Mouse (Mus musculus): ENCODE measurements around the gene Cd164l2. TPM values are rescaled to one million over a fixed set of nuclear protein-coding genes. Genes with fewer than 3 reads are reported as not detected.

The Cd164l2 gene
- polyA plus RNA-seq (2015; fragmentation: Nextera tagmentation; extraction: Ambion mirVana), result 19.1 and 19.6 TPM in 2 replicates

DNA sequence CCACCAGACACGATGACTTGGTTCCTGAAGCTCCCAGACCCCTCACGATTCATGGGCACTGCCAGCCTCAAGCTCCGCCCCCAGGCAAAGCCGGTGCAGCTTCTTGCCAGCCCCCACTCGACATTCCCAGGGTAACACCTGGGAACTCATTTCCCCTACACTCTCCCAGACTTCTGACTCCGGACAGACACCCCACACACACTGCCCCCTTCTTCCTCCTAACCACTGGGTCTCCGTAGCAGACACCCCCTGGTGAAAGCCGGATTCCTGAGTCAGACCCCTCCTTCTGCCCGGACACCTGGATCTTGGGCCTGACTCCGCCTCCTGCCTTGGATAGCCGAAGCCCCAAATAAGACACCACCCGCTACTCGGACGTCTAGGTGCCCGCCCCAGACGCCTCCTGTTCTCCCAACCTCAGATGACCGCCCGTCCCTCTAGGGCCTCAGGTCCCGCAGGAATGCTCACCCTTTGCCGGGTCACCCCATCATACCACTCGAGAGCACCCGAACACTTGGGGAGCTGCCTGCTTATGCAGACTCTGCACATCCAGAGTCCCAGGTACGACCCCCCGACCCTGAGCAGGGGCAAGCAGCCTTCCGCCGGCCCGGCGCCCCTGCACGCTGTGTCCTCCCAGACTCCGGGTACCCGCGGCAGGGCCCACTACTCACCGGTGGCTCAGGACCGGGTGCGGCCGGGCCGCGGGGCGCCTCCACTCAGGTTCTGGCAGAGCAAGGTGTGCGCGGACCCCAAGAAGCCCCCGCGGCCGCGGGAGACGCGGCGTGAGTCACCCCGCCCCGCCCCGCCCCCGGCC, at the start of gene Cd164l2, which contains the start of gene Gpr3:
Gene Cd164l2 (plus strand): TSS at position 381 of the 811 bp plus-strand sequence.
Gene Gpr3 (minus strand): TSS at position 786 of the 811 bp plus-strand sequence.
- ATAC-seq (replicated peaks; ENCODE audit: low FRiP score, low read depth) (peak; percentile 8; the same call in 1 of the 2 replicates), DNase-seq (ENCODE audit: low spot score) (no peak)
- Histone ChIP-seq H3K36me3 (ENCODE audit: insufficient read depth, low read length) (no peaks in the 10 kb centered on the region), H3K27ac (no peak within 1 kb of the TSS), H3K9ac (ENCODE audit: low read depth, low read length) (peak within 1 kb of the TSS; percentile 60), H3K4me3 (replicated peaks; ENCODE audit: low read depth, low read length) (peak within 1 kb of the TSS; percentile 51), H3K9me3 (replicated peaks; ENCODE audit: low read length) (no peaks in the 10 kb centered on the region), H3K4me1 (replicated peaks; ENCODE audit: insufficient read depth, low read length) (peaks cover 12% of the 10 kb centered on the region; the same call in 1 of the 2 replicates), H3K4me2 (ENCODE audit: low read length) (peak within 1 kb of the TSS; percentile 99), H3K27me3 (ENCODE audit: insufficient read depth, low read length) (no peaks in the 10 kb centered on the region)
- no peak for TF ChIP-seq CTCF (IDR thresholded peaks at IDR 0.05; ENCODE audit: low read depth)
- WGBS, result 2% methylated on average over 51 of the region's 52 CpGs

DNA sequence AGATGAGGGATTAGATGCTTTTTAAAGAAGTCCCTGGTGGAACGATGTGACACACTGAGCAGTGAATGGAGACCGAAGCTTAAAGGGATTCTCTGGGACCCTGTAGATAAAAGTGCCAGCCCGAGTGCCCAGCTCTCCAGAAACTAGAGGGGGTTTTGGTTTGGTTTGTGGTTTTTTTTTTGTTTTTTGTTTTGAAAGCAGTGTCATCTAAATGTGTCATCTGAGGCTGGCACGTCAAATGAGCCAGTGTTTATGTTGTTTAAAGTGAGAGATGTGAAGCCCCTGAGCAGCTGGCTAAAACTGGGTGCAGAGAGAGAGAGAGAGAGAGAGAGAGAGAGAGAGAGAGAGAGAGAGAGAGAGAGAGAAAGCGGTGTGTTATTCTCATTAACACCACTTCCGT, 49.7 kb upstream of the Cd164l2 start:
- no peak for ATAC-seq (replicated peaks; ENCODE audit: low FRiP score, low read depth)
- no peak overlapping the region for H3K9ac ChIP-seq (ENCODE audit: low read depth, low read length)
- no peaks in the 10 kb centered on the region for H3K9me3 ChIP-seq (replicated peaks; ENCODE audit: low read length)
- peaks cover 5% of the 10 kb centered on the region; the same call in 1 of the 2 replicates for H3K36me3 ChIP-seq (ENCODE audit: insufficient read depth, low read length)
- 58% methylated on average over 6 of the region's 6 CpGs for WGBS
- no peak for DNase-seq (ENCODE audit: low spot score)
- no peak overlapping the region for H3K4me3 ChIP-seq (replicated peaks; ENCODE audit: low read depth, low read length)
- no peak for TF ChIP-seq CTCF (IDR thresholded peaks at IDR 0.05; ENCODE audit: low read depth)
- peaks cover 16% of the 10 kb centered on the region for H3K4me1 ChIP-seq (replicated peaks; ENCODE audit: insufficient read depth, low read length)
- H3K4me2 ChIP-seq (ENCODE audit: low read length), result no peak overlapping the region
- no peaks in the 10 kb centered on the region for H3K27me3 ChIP-seq (ENCODE audit: insufficient read depth, low read length)
- no peak overlapping the region for H3K27ac ChIP-seq

DNA sequence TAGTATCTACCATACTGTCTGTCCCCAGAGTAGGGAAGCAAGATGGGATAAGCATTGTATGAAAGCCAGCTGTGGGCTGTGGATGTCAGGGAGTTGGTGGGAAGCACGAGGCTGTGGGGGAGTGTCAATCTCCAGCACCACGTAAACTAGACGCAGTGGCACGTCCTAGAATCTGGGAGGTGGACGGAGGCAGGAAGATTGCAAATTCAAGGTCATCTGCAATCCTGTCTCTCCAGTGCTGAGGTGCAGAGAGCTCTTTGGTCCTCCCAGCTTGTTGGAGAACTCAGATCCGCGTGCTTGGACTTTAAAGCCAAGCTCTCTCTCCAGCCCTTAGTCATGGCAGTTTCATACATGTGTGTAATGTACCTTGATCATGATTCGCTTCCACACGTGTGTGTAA, 45.2 kb upstream of the Cd164l2 start:
- H3K27me3 ChIP-seq (ENCODE audit: insufficient read depth, low read length), result no peaks in the 10 kb centered on the region
- no peak for TF ChIP-seq CTCF (IDR thresholded peaks at IDR 0.05; ENCODE audit: low read depth)
- H3K9me3 ChIP-seq (replicated peaks; ENCODE audit: low read length), result no peaks in the 10 kb centered on the region
- ATAC-seq (replicated peaks; ENCODE audit: low FRiP score, low read depth) (no peak), DNase-seq (ENCODE audit: low spot score) (no peak)
- H3K4me3 ChIP-seq (replicated peaks; ENCODE audit: low read depth, low read length), result no peak overlapping the region
- 0 out of 2 replicates have a peak overlapping the region, but pooled peaks have one; percentile 36 for H3K27ac ChIP-seq
- 65% methylated on average over 9 of the region's 9 CpGs for WGBS
- no peak overlapping the region for H3K4me2 ChIP-seq (ENCODE audit: low read length)
- H3K36me3 ChIP-seq (ENCODE audit: insufficient read depth, low read length), result peaks cover 5% of the 10 kb centered on the region; the same call in 1 of the 2 replicates
- H3K4me1 ChIP-seq (replicated peaks; ENCODE audit: insufficient read depth, low read length), result no peaks in the 10 kb centered on the region; the same call in 1 of the 2 replicates
- no peak overlapping the region for H3K9ac ChIP-seq (ENCODE audit: low read depth, low read length)

DNA sequence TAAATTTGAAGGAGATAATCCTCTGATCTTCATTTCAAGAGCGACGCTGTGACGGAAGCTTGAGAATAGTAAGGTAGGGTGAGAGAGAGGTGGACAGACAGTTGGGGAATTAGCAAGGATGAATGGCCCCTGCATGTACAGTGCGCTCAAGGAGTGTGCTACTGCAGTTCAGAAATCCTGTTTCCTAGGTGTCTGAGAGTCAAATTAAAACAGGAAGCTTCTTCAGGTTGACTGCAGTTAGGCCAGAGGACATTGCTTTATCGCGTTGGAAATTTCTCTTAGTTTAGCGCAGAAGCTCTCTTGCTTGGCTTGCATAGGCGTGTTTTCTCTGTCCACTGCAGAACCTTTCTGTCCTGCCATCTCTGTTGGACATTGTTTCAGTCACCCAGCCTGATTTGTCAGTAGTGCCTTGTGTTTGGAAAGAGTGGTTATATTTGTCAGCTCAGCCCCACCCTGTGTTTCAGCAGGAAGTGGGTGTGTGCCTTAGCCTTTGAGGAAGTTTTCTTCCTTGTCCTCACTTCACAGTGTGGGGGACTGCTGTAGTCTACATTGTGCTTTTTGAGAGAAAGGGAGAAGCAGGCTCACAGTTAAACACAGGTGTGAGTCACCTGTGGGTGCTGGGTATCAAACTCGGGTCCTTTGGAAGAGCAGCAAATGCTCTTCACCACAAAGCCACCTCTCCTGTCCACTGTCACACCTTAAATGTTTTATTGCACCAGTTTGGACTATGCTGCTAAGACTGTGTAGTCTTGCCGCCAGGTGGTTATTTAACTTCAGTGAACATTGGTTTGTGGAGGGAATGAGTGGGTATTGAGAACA, 42.5 kb upstream of the Cd164l2 start:
- no peak overlapping the region for H3K4me2 ChIP-seq (ENCODE audit: low read length)
- WGBS, result 76% methylated on average over 10 of the region's 10 CpGs
- H3K4me1 ChIP-seq (replicated peaks; ENCODE audit: insufficient read depth, low read length), result peaks cover 5% of the 10 kb centered on the region; the same call in 1 of the 2 replicates
- H3K9me3 ChIP-seq (replicated peaks; ENCODE audit: low read length), result no peaks in the 10 kb centered on the region
- H3K9ac ChIP-seq (ENCODE audit: low read depth, low read length), result no peak overlapping the region
- DNase-seq (ENCODE audit: low spot score), result peak; percentile 48
- peak overlapping the region; percentile 42; the same call in 1 of the 2 replicates for H3K27ac ChIP-seq
- H3K27me3 ChIP-seq (ENCODE audit: insufficient read depth, low read length), result no peaks in the 10 kb centered on the region
- no peak overlapping the region for H3K4me3 ChIP-seq (replicated peaks; ENCODE audit: low read depth, low read length)
- no peak for ATAC-seq (replicated peaks; ENCODE audit: low FRiP score, low read depth)
- peaks cover 5% of the 10 kb centered on the region; the same call in 1 of the 2 replicates for H3K36me3 ChIP-seq (ENCODE audit: insufficient read depth, low read length)
- no peak for TF ChIP-seq CTCF (IDR thresholded peaks at IDR 0.05; ENCODE audit: low read depth)

DNA sequence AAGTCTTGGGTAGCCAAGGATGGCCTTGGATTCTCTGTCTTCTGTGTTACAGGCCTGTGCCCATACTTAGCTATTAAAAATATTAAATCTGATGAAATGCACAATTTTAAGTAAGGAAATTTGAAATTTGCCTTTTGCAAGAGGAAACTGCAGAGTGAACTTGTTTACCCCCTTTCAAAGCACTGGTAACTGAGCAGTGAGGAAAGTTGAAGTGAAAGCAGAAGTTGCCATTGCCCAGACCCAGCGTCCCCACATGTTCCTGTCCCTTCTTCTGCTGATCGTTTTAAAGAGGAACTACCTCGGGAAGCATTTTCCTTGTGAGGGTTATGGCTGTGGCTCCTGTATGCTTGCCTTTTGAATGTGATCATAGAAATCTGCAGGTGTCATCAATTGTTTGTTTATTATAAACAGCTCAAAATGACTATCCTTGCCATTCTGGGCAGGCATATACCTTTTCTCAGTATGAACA, 41.8 kb upstream of the Cd164l2 start:
- Histone ChIP-seq H3K4me1 (replicated peaks; ENCODE audit: insufficient read depth, low read length) (peaks cover 6% of the 10 kb centered on the region), H3K9ac (ENCODE audit: low read depth, low read length) (no peak overlapping the region), H3K4me3 (replicated peaks; ENCODE audit: low read depth, low read length) (no peak overlapping the region), H3K36me3 (ENCODE audit: insufficient read depth, low read length) (peaks cover 3% of the 10 kb centered on the region; the same call in 1 of the 2 replicates), H3K27me3 (ENCODE audit: insufficient read depth, low read length) (no peaks in the 10 kb centered on the region), H3K4me2 (ENCODE audit: low read length) (no peak overlapping the region), H3K27ac (peak overlapping the region; percentile 42; the same call in 1 of the 2 replicates), H3K9me3 (replicated peaks; ENCODE audit: low read length) (no peaks in the 10 kb centered on the region)
- no peak for DNase-seq (ENCODE audit: low spot score)
- TF ChIP-seq CTCF (IDR thresholded peaks at IDR 0.05; ENCODE audit: low read depth), result no peak
- ATAC-seq (replicated peaks; ENCODE audit: low FRiP score, low read depth), result no peak
- WGBS, result 72% methylated on average over 3 of the region's 3 CpGs

DNA sequence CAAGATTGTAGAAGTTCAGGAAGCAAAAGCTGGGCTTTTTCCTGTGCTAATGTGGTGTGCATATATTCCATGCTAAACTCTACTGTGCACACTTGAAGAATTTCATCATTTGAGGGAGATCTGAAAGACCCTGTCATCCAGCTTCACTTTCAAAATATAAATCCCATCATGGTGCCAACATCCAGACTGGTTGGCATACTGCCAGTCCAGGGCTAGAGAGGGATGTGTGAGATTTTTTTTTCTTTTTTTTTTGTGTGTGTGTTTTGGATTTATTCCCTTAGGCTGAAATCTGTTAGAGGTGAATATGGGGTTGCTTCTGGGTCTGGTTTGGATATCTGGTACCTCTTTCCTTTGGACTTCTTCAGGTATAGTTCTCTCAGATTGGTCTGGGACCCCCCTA, 41.3 kb upstream of the Cd164l2 start:
- no peak for DNase-seq (ENCODE audit: low spot score)

More for the DNA sequence above, 41.3 kb upstream of the Cd164l2 start:
- Histone ChIP-seq H3K36me3 (ENCODE audit: insufficient read depth, low read length) (no peaks in the 10 kb centered on the region), H3K27me3 (ENCODE audit: insufficient read depth, low read length) (no peaks in the 10 kb centered on the region), H3K4me3 (replicated peaks; ENCODE audit: low read depth, low read length) (no peak overlapping the region), H3K9ac (ENCODE audit: low read depth, low read length) (no peak overlapping the region), H3K4me1 (replicated peaks; ENCODE audit: insufficient read depth, low read length) (peaks cover 10% of the 10 kb centered on the region), H3K9me3 (replicated peaks; ENCODE audit: low read length) (no peaks in the 10 kb centered on the region), H3K4me2 (ENCODE audit: low read length) (no peak overlapping the region), H3K27ac (no peak overlapping the region)
- TF ChIP-seq CTCF (IDR thresholded peaks at IDR 0.05; ENCODE audit: low read depth), result no peak
- ATAC-seq (replicated peaks; ENCODE audit: low FRiP score, low read depth), result no peak
